Mouse (Mus musculus): ENCODE results near the gene Sh3pxd2a.

DNA sequence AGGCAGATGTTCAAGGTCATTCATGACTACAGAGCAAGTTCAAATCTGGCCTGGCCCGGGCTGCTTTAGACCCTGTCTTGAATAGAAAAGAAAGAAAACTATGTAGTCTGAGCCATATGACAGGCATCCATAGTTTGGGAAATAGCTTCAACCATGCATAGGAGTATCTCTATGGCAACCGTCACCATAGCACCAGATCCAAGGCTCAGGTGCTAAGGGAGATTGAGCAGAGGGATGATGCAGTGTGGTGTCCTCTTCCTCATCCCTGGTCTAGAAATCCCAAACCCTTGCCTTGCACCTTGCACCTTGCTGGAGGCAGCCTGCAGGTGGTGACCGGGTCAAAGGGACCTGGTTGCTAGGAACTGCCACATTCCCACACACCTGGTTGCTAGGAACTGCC, 19.9 kb upstream of the Sh3pxd2a start:
- TF ChIP-seq NANOG (IDR thresholded peaks at IDR 0.05; ENCODE audit: borderline replicate concordance, low read length) (no peak), CTCF (conservative IDR thresholded peaks at IDR 0.05; ENCODE audit: low read length) (no peak), POU5F1 (IDR thresholded peaks at IDR 0.05; ENCODE audit: borderline replicate concordance, low read length) (no peak)
